Mouse (Mus musculus): ENCODE measurements at regions not wholly inside any gene's neighbourhood (a gene's known extent, or its start where the extent isn't known, plus 50 kb on each side); places are given as distances from the start of the nearest gene placed in this dataset.

- Histone ChIP-seq H3K27me3 (ENCODE audit: control insufficient read depth, insufficient read depth, low read length) (no peaks in the 10 kb centered on the region), H3K36me3 (ENCODE audit: control insufficient read depth, insufficient read depth, low read length) (no peaks in the 10 kb centered on the region), H3K4me1 (ENCODE audit: control insufficient read depth, insufficient read depth, insufficient read length, low read length) (no peaks in the 10 kb centered on the region), H3K4me3 (ENCODE audit: low read depth, low read length) (no peak overlapping the region), H3K27ac (ENCODE audit: insufficient read depth, low read depth, low read length) (no peak overlapping the region)
- TF ChIP-seq CTCF (IDR thresholded peaks at IDR 0.05; ENCODE audit: extremely low read depth, insufficient read length, insufficient replicate concordance, low read depth, low read length) (no peak), POLR2A (IDR thresholded peaks at IDR 0.05; ENCODE audit: low read depth, low read length) (no peak)
- WGBS: 63% methylated on average over 6 of the region's 6 CpGs
Observed at GRCm38 (mm10) chr4:55216175-55216545, 133.7 kb upstream of the Rad23b start.

GRCm38 (mm10) chr4:55225766-55226165 is 124.1 kb upstream of the Rad23b start:
- Histone ChIP-seq H3K27ac (ENCODE audit: insufficient read depth, low read depth, low read length) (no peak overlapping the region), H3K4me3 (ENCODE audit: low read depth, low read length) (no peak overlapping the region), H3K36me3 (ENCODE audit: control insufficient read depth, insufficient read depth, low read length) (no peaks in the 10 kb centered on the region), H3K27me3 (ENCODE audit: control insufficient read depth, insufficient read depth, low read length) (no peaks in the 10 kb centered on the region), H3K4me1 (ENCODE audit: control insufficient read depth, insufficient read depth, insufficient read length, low read length) (no peaks in the 10 kb centered on the region)
- no peak for TF ChIP-seq CTCF (IDR thresholded peaks at IDR 0.05; ENCODE audit: extremely low read depth, insufficient read length, insufficient replicate concordance, low read depth, low read length)
- TF ChIP-seq POLR2A (IDR thresholded peaks at IDR 0.05; ENCODE audit: low read depth, low read length): no peak
- WGBS: 80% methylated on average over 5 of the region's 5 CpGs

GRCm38 (mm10) chr4:55227394-55227793 is 122.4 kb upstream of the Rad23b start:
- H3K4me3 ChIP-seq (ENCODE audit: low read depth, low read length): no peak overlapping the region
- no peaks in the 10 kb centered on the region for H3K4me1 ChIP-seq (ENCODE audit: control insufficient read depth, insufficient read depth, insufficient read length, low read length)
- no peak for TF ChIP-seq POLR2A (IDR thresholded peaks at IDR 0.05; ENCODE audit: low read depth, low read length)
- H3K36me3 ChIP-seq (ENCODE audit: control insufficient read depth, insufficient read depth, low read length): no peaks in the 10 kb centered on the region
- no peaks in the 10 kb centered on the region for H3K27me3 ChIP-seq (ENCODE audit: control insufficient read depth, insufficient read depth, low read length)
- WGBS: 28% methylated on average over 3 of the region's 3 CpGs
- H3K27ac ChIP-seq (ENCODE audit: insufficient read depth, low read depth, low read length): no peak overlapping the region

GRCm38 (mm10) chr4:55231522-55231921 is 118.3 kb upstream of the Rad23b start:
- Histone ChIP-seq H3K36me3 (ENCODE audit: control insufficient read depth, insufficient read depth, low read length) (no peaks in the 10 kb centered on the region), H3K4me3 (ENCODE audit: low read depth, low read length) (no peak overlapping the region), H3K27me3 (ENCODE audit: control insufficient read depth, insufficient read depth, low read length) (no peaks in the 10 kb centered on the region), H3K4me1 (ENCODE audit: control insufficient read depth, insufficient read depth, insufficient read length, low read length) (no peaks in the 10 kb centered on the region), H3K27ac (ENCODE audit: insufficient read depth, low read depth, low read length) (no peak overlapping the region)
- TF ChIP-seq CTCF (IDR thresholded peaks at IDR 0.05; ENCODE audit: extremely low read depth, insufficient read length, insufficient replicate concordance, low read depth, low read length) (peak; percentile 54; the same call in 1 of the 2 replicates), POLR2A (IDR thresholded peaks at IDR 0.05; ENCODE audit: low read depth, low read length) (no peak)
- WGBS: 33% methylated on average over 4 of the region's 4 CpGs

- Histone ChIP-seq H3K4me1 (ENCODE audit: control insufficient read depth, insufficient read depth, insufficient read length, low read length) (no peaks in the 10 kb centered on the region), H3K36me3 (ENCODE audit: control insufficient read depth, insufficient read depth, low read length) (no peaks in the 10 kb centered on the region), H3K4me3 (ENCODE audit: low read depth, low read length) (no peak overlapping the region), H3K27ac (ENCODE audit: insufficient read depth, low read depth, low read length) (no peak overlapping the region), H3K27me3 (ENCODE audit: control insufficient read depth, insufficient read depth, low read length) (no peaks in the 10 kb centered on the region)
- TF ChIP-seq POLR2A (IDR thresholded peaks at IDR 0.05; ENCODE audit: low read depth, low read length) (no peak), CTCF (IDR thresholded peaks at IDR 0.05; ENCODE audit: extremely low read depth, insufficient read length, insufficient replicate concordance, low read depth, low read length) (no peak)
- WGBS: 73% methylated on average over 6 of the region's 6 CpGs
Observed at GRCm38 (mm10) chr4:55237856-55238255, 112.0 kb upstream of the Rad23b start.

- H3K4me3 ChIP-seq (ENCODE audit: low read depth, low read length): no peak overlapping the region
- H3K27me3 ChIP-seq (ENCODE audit: control insufficient read depth, insufficient read depth, low read length): no peaks in the 10 kb centered on the region
- H3K36me3 ChIP-seq (ENCODE audit: control insufficient read depth, insufficient read depth, low read length): no peaks in the 10 kb centered on the region
- TF ChIP-seq CTCF (IDR thresholded peaks at IDR 0.05; ENCODE audit: extremely low read depth, insufficient read length, insufficient replicate concordance, low read depth, low read length) (peak; percentile 89; the same call in 1 of the 2 replicates), POLR2A (IDR thresholded peaks at IDR 0.05; ENCODE audit: low read depth, low read length) (no peak)
- 4% methylated on average over 7 of the region's 7 CpGs for WGBS
- H3K4me1 ChIP-seq (ENCODE audit: control insufficient read depth, insufficient read depth, insufficient read length, low read length): no peaks in the 10 kb centered on the region
- H3K27ac ChIP-seq (ENCODE audit: insufficient read depth, low read depth, low read length): no peak overlapping the region
Observed at GRCm38 (mm10) chr4:55240450-55240849, 109.4 kb upstream of the Rad23b start.

GRCm38 (mm10) chr4:55242331-55242730 is 107.5 kb upstream of the Rad23b start:
- no peaks in the 10 kb centered on the region for H3K4me1 ChIP-seq (ENCODE audit: control insufficient read depth, insufficient read depth, insufficient read length, low read length)
- TF ChIP-seq POLR2A (IDR thresholded peaks at IDR 0.05; ENCODE audit: low read depth, low read length) (no peak), CTCF (IDR thresholded peaks at IDR 0.05; ENCODE audit: extremely low read depth, insufficient read length, insufficient replicate concordance, low read depth, low read length) (no peak)
- no peaks in the 10 kb centered on the region for H3K36me3 ChIP-seq (ENCODE audit: control insufficient read depth, insufficient read depth, low read length)
- no peaks in the 10 kb centered on the region for H3K27me3 ChIP-seq (ENCODE audit: control insufficient read depth, insufficient read depth, low read length)
- no peak overlapping the region for H3K27ac ChIP-seq (ENCODE audit: insufficient read depth, low read depth, low read length)
- no peak overlapping the region for H3K4me3 ChIP-seq (ENCODE audit: low read depth, low read length)
- 60% methylated on average over 4 of the region's 4 CpGs for WGBS

All from small intestine, adult 2 months (tissue).